In genomic region chr17:32890852-32891238, GRCm38 (mm10) we compare ENCODE assay signal across 8 mouse cellular contexts. TPM values are rescaled to one million over a fixed set of nuclear protein-coding genes. Genes with fewer than 3 reads are reported as not detected.
A peak's percentile ranks its signal among the peaks of the same experiment; 100 is the strongest.
DNase-seq lines count a peak whose midpoint lies in the region; ATAC-seq and TF ChIP-seq lines count a peak whose summit lies in the region.

No protein-coding gene starts in this region.

- TF ChIP-seq EP300 in heart, adult 2 months (IDR thresholded peaks at IDR 0.05; ENCODE audit: insufficient read depth, low read depth, low read length): no peak
- TF ChIP-seq EP300 in CH12.LX (IDR thresholded peaks at IDR 0.05; ENCODE audit: low read length): no peak
- no peak for TF ChIP-seq EP300 in liver, postnatal 0 days (IDR thresholded peaks at IDR 0.05; ENCODE audit: low read depth)

- TF ChIP-seq CTCF in heart, adult 2 months (IDR thresholded peaks at IDR 0.05): no peak
- no peak for TF ChIP-seq CTCF in CH12.LX (conservative IDR thresholded peaks at IDR 0.05 in 1 of 2, IDR thresholded peaks at IDR 0.05 in 1 of 2; ENCODE audit: low read depth in 2 of 2, low read length in 2 of 2)
- no peak for TF ChIP-seq CTCF in liver, postnatal 0 days (IDR thresholded peaks at IDR 0.05; ENCODE audit: low read depth)

- H3K9ac ChIP-seq in heart, adult 2 months (ENCODE audit: low read depth, low read length): peak overlapping the region; percentile 92
- H3K9ac ChIP-seq in CH12.LX (ENCODE audit: insufficient read depth, low read depth): peak overlapping the region; percentile 61
- H3K9ac ChIP-seq in forebrain, embryonic 15.5 days (replicated peaks): peak overlapping the region; percentile 64
- peak overlapping the region; percentile 89 for H3K9ac ChIP-seq in liver, postnatal 0 days (replicated peaks)

- H3K79me2 ChIP-seq in heart, adult 2 months (replicated peaks; ENCODE audit: control insufficient read depth, insufficient read depth, low read length): peaks cover 4% of the 10 kb centered on the region
- no peaks in the 10 kb centered on the region; the same call in 1 of the 2 replicates for H3K79me2 ChIP-seq in CH12.LX (replicated peaks; ENCODE audit: control insufficient read depth, extremely low read depth, insufficient read depth, poor library complexity, severe bottlenecking)

- H3K36me3 ChIP-seq in heart, adult 2 months (ENCODE audit: control insufficient read depth, insufficient read depth, low read length): no peaks in the 10 kb centered on the region; the same call in 1 of the 2 replicates
- peaks cover 3 to 27% of the 10 kb centered on the region in 2 experiments for H3K36me3 ChIP-seq in CH12.LX (replicated peaks in 1 of 2; ENCODE audit: control insufficient read depth in 1 of 2, insufficient read depth in 1 of 2, low read length in 1 of 2)
- H3K36me3 ChIP-seq in forebrain, embryonic 15.5 days: no peaks in the 10 kb centered on the region
- H3K36me3 ChIP-seq in liver, postnatal 0 days (replicated peaks; ENCODE audit: insufficient read depth, low read length): 0 out of 2 replicates have a peak, but pooled peaks cover 2% of the 10 kb centered on the region

- no peak for DNase-seq in heart, adult 2 months
- no peak for DNase-seq in heart, adult 18-20 months
- DNase-seq in CH12.LX (ENCODE audit: extremely low read depth): no peak
- no peak for DNase-seq in liver, postnatal 0 days
- no peak for DNase-seq in yolk sac, embryonic 10.5 days (ENCODE audit: low spot score)
- no peak for DNase-seq in urinary bladder, postnatal 4 days (ENCODE audit: low spot score in 2 of 2)
- DNase-seq in cerebellum, postnatal 36 days: no peak

- no peak for TF ChIP-seq RAD21 in CH12.LX (IDR thresholded peaks at IDR 0.05; ENCODE audit: low read depth, low read length)

- H3K4me1 ChIP-seq in heart, adult 2 months (ENCODE audit: control insufficient read depth, insufficient read depth, low read length): peaks cover 8% of the 10 kb centered on the region
- H3K4me1 ChIP-seq in CH12.LX (ENCODE audit: control insufficient read depth in 1 of 2, insufficient read depth in 2 of 2): peaks cover 11 to 24% of the 10 kb centered on the region in 2 experiments
- H3K4me1 ChIP-seq in forebrain, embryonic 15.5 days: peaks cover 17% of the 10 kb centered on the region
- H3K4me1 ChIP-seq in liver, postnatal 0 days (ENCODE audit: insufficient read depth): peaks cover 6% of the 10 kb centered on the region; the same call in 1 of the 2 replicates

- intact Hi-C loops in heart, adult 2 months (cut with DNase I): loop anchor here (1.0 to 2.0 kb wide), 2 partner anchors 56 to 104 kb away; partner anchors contain the start of gene Cyp4f13

- in situ Hi-C loops in CH12.LX (cut with MboI; ENCODE audit: low pct_ligation_motif_present, low pct_unique_long_range_greater_than_20kb, low sequenced_read_pairs): no loop called here

- peak overlapping the region; percentile 72 for H3K4me2 ChIP-seq in CH12.LX (ENCODE audit: insufficient read depth, low read depth, poor library complexity, severe bottlenecking)
- H3K4me2 ChIP-seq in forebrain, embryonic 15.5 days (replicated peaks): peak overlapping the region; percentile 74
- peak overlapping the region; percentile 91 for H3K4me2 ChIP-seq in liver, postnatal 0 days (ENCODE audit: low read depth, low read length)

- 2% methylated on average over 11 of the region's 11 CpGs for WGBS in heart, adult 2 months
- WGBS in forebrain, embryonic 15.5 days: 3% methylated on average over 11 of the region's 11 CpGs
- WGBS in liver, postnatal 0 days (ENCODE audit: insufficient replicate concordance): 5% methylated on average over 11 of the region's 11 CpGs

- dilution Hi-C loops in CH12.LX (cut with MboI; ENCODE audit: extremely low pct_ligation_motif_present, extremely low pct_unique_long_range_greater_than_20kb, low sequenced_read_pairs): no loop called here

- H3K27me3 ChIP-seq in heart, adult 2 months (ENCODE audit: control insufficient read depth, insufficient read depth, low read length): no peaks in the 10 kb centered on the region
- no peaks in the 10 kb centered on the region for H3K27me3 ChIP-seq in CH12.LX (replicated peaks)
- H3K27me3 ChIP-seq in forebrain, embryonic 15.5 days: no peaks in the 10 kb centered on the region
- H3K27me3 ChIP-seq in liver, postnatal 0 days (ENCODE audit: insufficient read depth, low read length): no peaks in the 10 kb centered on the region

- peak overlapping the region; percentile 75 for H3K4me3 ChIP-seq in heart, adult 2 months
- H3K4me3 ChIP-seq in CH12.LX (replicated peaks in 1 of 3; ENCODE audit: low read depth in 2 of 3, low read length in 2 of 3, poor library complexity in 1 of 3): peak overlapping the region; percentile 64 to 89 (median 75)
- peak overlapping the region; percentile 60 for H3K4me3 ChIP-seq in forebrain, embryonic 15.5 days
- H3K4me3 ChIP-seq in liver, postnatal 0 days (ENCODE audit: low read depth, low read length): peak overlapping the region; percentile 86

- TF ChIP-seq POLR2A in heart, adult 2 months (IDR thresholded peaks at IDR 0.05; ENCODE audit: insufficient read depth, low read depth, low read length): no peak
- no peak for TF ChIP-seq POLR2A in CH12.LX (IDR thresholded peaks at IDR 0.05; ENCODE audit: low read depth, low read length)

- peak; percentile 65 for ATAC-seq in forebrain, embryonic 15.5 days (replicated peaks)
- peak; percentile 6; the same call in 1 of the 2 replicates for ATAC-seq in liver, postnatal 0 days

- H3K27ac ChIP-seq in heart, adult 2 months: peak overlapping the region; percentile 91
- peak overlapping the region; percentile 5; the same call in 1 of the 2 replicates for H3K27ac ChIP-seq in CH12.LX (ENCODE audit: insufficient read depth, low read depth)
- peak overlapping the region; percentile 67 for H3K27ac ChIP-seq in forebrain, embryonic 15.5 days (replicated peaks)
- H3K27ac ChIP-seq in liver, postnatal 0 days (ENCODE audit: low read depth): peak overlapping the region; percentile 73

- no peaks in the 10 kb centered on the region for H3K9me3 ChIP-seq in CH12.LX (replicated peaks; ENCODE audit: low read length)
- H3K9me3 ChIP-seq in forebrain, embryonic 15.5 days: no peaks in the 10 kb centered on the region
- no peaks in the 10 kb centered on the region for H3K9me3 ChIP-seq in liver, postnatal 0 days (ENCODE audit: low read length)

TF ChIP-seq in CH12.LX, 34 proteins besides CTCF, POLR2A, EP300 and RAD21:
- TF ChIP-seq USF2 (conservative IDR thresholded peaks at IDR 0.05; ENCODE audit: low read depth, low read length) (no peak), MYC (IDR thresholded peaks at IDR 0.05; ENCODE audit: low read depth, low read length) (no peak), ELF1 (IDR thresholded peaks at IDR 0.05; ENCODE audit: low read depth, low read length) (no peak), PAX5 (IDR thresholded peaks at IDR 0.05; ENCODE audit: low read length) (no peak), KAT2A (IDR thresholded peaks at IDR 0.05; ENCODE audit: insufficient replicate concordance, low read length) (no peak)

RNA-seq across cellular contexts. Expression of gene Zfp870, which starts 0.6 kb away (rescaled TPM):
- 1 to 10 TPM; 5.4 to 7.3 TPM for total RNA-seq in heart, adult 2 months (2021)
- 1.3 and 2.7 TPM in 2 replicates for polyA plus RNA-seq in heart, adult 2 months (2012; rRNA removed)
- 1 to 10 TPM; 6.1 to 7.8 TPM for total RNA-seq in heart, adult 18-20 months (2021)
- total RNA-seq in CH12.LX (2012; rRNA removed) (3.4 and 3.5 TPM in 2 replicates), CH12.LX (2014; rRNA removed) (5.8 and 6.4 TPM in 2 replicates)
- 8.6 and 10.4 TPM in 2 replicates for polyA plus RNA-seq in CH12.LX (2012; ENCODE audit: insufficient read length, low read depth)
- 9.2 and 10.6 TPM in 2 replicates for polyA plus RNA-seq in forebrain, embryonic 15.5 days (2015; fragmentation: Nextera tagmentation; extraction: Ambion mirVana)
- polyA plus RNA-seq in liver, postnatal 0 days (2015; fragmentation: Nextera tagmentation; extraction: Ambion mirVana): 1.4 and 1.7 TPM in 2 replicates

RNA-seq across cellular contexts. Expression of gene Cyp4f14, which starts 26.3 kb away (rescaled TPM):
- total RNA-seq in heart, adult 2 months (2021): under 1 TPM in 1 of 2 experiments, not detected in 1; 0.16 TPM
- 0.25 and 0.44 TPM in 2 replicates for polyA plus RNA-seq in heart, adult 2 months (2012; rRNA removed)
- total RNA-seq in heart, adult 18-20 months (2021): under 1 TPM in 1 of 2 experiments, not detected in 1; 0.22 TPM
- not detected in 2 replicates for total RNA-seq in CH12.LX (2012; rRNA removed)
- not detected in 2 replicates for total RNA-seq in CH12.LX (2014; rRNA removed)
- polyA plus RNA-seq in CH12.LX (2012; ENCODE audit: insufficient read length, low read depth): not detected in 2 replicates
- 0.10 TPM in 1 of 2 replicates, not detected in the other for polyA plus RNA-seq in forebrain, embryonic 15.5 days (2015; fragmentation: Nextera tagmentation; extraction: Ambion mirVana)
- 0.20 and 0.22 TPM in 2 replicates for polyA plus RNA-seq in liver, postnatal 0 days (2015; fragmentation: Nextera tagmentation; extraction: Ambion mirVana)

RNA-seq across cellular contexts. Expression of gene Cyp4f13, which starts 56.4 kb away (rescaled TPM):
- total RNA-seq in heart, adult 2 months (2021): 10 to 100 TPM; 11.2 to 12.7 TPM
- polyA plus RNA-seq in heart, adult 2 months (2012; rRNA removed): 21.1 and 22.9 TPM in 2 replicates
- 10 to 100 TPM in 1 of 2 experiments, 1 to 10 TPM in 1; 8.7 to 12.9 TPM for total RNA-seq in heart, adult 18-20 months (2021)
- total RNA-seq in CH12.LX (2012; rRNA removed): 13.1 and 18.6 TPM in 2 replicates
- total RNA-seq in CH12.LX (2014; rRNA removed): 9.7 and 11.9 TPM in 2 replicates
- polyA plus RNA-seq in CH12.LX (2012; ENCODE audit: insufficient read length, low read depth): 12.2 and 18.5 TPM in 2 replicates
- polyA plus RNA-seq in forebrain, embryonic 15.5 days (2015; fragmentation: Nextera tagmentation; extraction: Ambion mirVana): 7.0 and 7.9 TPM in 2 replicates
- 27.1 and 32.3 TPM in 2 replicates for polyA plus RNA-seq in liver, postnatal 0 days (2015; fragmentation: Nextera tagmentation; extraction: Ambion mirVana)

Comparison
In these comparisons a context has a peak if more than half of its experiments do, and no peak if none do; other contexts are left out.
1. H3K27ac ChIP-seq: peak in every context shown above with its lines; median percentile 91 in heart, adult 2 months; 73 in liver, postnatal 0 days; 67 in forebrain, embryonic 15.5 days; 5 in CH12.LX.